Mouse (Mus musculus) small intestine, adult 2 months (tissue): Measurements from ENCODE around the gene Swsap1.

Source experiments
- CTCF ChIP-seq: fragments of 200-500 bp; IDR thresholded peaks from 2 replicates; pipeline ENCODE4 v1.5.1; 2012; ENCODE audit warnings: low read depth, mild to moderate bottlenecking, control low read depth, inconsistent platforms, low read length, moderate library complexity, mixed read lengths; ENCODE audit not compliant: insufficient replicate concordance, insufficient read length; ENCODE audit errors: extremely low read depth
- POLR2A ChIP-seq: fragments of 200-500 bp; IDR thresholded peaks from 2 replicates; pipeline ENCODE4 v1.6.1; 2012; ENCODE audit warnings: low read depth, mild to moderate bottlenecking, control low read depth, inconsistent platforms, low read length, moderate library complexity

DNA sequence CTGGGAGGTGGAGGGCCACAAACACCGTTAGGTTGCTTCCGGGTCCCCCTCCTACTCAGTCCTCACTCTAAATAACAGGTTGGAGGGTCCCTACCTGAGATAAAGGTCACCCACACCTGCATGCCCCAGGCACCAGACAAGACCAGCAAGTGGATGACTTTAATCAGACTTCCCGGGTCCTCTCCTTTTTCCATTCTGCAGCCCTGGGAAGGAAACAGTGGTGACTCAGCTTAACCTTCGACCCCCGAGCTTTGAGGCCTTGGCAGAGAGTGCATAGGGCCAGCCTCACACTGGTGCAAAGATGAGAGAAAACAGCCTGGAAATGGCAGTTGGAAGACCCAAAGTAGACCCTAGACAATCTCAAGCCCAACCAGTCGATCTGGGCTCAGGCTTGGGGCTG is 29.4 kb upstream of the Swsap1 start:
- TF ChIP-seq CTCF (no peak), POLR2A (no peak)
